Mouse (Mus musculus) heart, postnatal 4 days (tissue): ENCODE results near the gene Lrrc66. TPM values are rescaled to one million over a fixed set of nuclear protein-coding genes. Genes with fewer than 3 reads are reported as not detected.
"Not testable (repeated sequence)": the region's sequence is repeated elsewhere in the genome, so short reads cannot be mapped to it uniquely, and the experiment has no call there.

Source experiments
- DNase-seq: peaks from one replicate; pipeline ENCODE4 v3.0.0; 2021
- total RNA-seq, 2 experiments: library from RNA; stranded (reverse); gene quantifications; 2 replicates each; pipeline ENCODE4 v1.2.3; 2021

Gene Lrrc66
- total RNA-seq, 2 experiments from 2014 or later = 0.32 TPM; not detected in 1

DNA sequence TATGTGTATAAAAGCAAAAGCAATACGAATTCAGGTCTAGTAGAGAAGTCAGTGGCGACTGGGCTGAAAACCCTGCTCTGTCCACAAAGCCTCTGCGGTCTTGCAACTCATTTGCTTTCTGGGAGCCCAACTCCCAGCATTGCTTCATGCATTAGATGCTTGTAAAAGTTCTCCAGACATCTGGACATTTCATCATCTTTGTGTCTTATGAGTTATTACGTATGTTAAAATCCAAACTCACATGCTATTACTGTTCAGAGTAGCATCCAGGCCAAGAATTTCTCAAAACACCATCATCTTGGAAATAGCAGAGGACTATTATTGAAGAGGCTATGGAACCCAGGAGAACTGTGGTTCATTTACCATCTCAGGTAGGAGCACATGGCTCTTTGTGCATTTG lies 21.3 kb downstream of the Lrrc66 start:
- DNase-seq = no peak

DNA sequence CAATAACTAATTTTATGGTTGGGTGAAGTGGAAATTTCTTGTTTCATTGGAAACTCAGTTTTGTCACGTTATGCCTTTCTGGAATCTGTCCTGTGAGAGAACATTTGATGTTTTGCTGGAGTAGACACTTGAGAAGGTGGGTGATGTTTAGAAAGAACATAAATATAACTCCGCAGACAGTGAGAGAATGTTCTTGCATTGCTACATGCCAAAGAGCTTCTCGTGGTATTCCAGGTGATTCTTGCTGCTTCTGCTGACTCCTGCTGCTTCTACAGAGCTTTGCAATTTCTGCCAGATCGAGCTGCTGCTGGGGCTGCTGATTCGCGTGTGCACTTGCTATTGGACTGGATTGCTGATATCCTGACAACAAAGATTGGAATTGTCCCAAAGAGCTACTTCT lies 27.4 kb downstream of the Lrrc66 start:
- no peak for DNase-seq

DNA sequence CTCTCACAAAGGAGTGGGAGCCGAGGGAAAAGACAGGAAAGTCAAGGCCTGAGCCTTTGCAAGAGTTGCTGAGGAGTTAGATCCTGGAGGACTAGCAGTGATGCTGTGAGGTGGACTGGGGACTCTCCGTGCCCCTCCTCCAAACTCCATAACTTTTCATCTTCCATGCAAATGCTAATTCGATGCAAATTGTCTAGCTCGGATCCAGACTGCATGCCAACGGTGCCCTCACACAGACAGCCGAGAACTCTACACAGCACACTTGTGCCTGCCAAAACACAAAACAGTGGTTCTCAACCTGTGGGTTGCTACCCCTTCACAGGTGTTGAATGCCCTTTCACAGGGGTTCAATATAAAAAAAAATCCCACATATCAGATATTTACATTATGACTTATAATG lies 27.8 kb downstream of the Lrrc66 start:
- no peak for DNase-seq

DNA sequence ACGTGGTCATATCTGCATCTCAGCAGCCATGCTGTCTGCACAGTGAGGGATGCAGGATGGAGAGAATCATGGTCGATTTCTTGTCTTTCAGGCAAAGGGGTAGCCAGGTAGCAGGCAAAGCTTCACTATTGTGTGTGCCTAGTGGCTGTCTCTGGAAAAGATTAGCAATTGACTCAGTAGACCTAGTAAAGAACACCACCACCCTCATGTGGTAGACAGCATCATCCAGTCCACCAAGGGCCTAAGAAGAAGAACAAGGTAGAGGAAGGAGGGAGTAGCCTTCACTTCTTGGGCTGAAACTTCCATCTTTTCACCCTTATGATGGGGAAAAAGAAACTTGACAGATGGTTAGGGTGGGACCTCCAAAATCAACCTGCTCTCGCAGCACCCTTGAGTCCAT lies 29.5 kb downstream of the Lrrc66 start:
- no peak for DNase-seq

DNA sequence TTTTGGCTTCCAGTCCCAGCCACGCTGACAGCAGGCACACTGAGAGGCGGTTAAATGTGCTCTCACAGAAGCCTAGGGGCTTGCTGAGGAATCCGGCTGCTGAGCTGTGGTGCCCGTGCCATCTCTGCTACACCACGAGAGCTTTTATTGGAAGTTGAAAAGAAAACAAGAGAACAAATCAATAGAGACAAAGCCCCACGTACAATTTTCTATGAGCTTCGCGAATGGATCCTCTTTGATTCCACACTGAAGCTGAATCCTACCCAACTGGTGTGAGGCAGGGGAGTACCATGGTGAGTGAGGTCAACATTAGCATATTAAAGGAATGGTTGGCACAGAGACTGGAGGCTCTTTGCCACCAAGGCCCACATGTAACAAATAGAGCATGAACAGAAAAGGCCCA lies 31.0 kb downstream of the Lrrc66 start:
- DNase-seq = no peak

DNA sequence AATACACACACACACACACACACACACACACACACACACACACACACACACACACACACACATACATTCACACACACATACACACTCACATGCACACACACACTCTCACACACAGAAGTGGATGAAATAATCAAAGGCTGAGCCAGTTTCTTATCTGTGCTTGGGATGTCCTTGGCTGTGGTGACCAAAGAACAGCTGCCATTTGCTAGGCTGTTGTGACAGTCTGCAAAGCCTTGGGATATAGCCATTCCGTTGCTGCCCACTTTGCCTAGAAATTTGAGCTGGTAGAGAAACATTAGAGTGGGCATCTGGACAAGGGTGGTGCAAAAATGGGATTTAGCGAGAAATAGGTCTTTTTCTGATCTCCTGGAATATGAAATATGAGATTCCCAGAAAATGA lies 32.3 kb downstream of the Lrrc66 start:
- DNase-seq = peak; percentile 20

DNA sequence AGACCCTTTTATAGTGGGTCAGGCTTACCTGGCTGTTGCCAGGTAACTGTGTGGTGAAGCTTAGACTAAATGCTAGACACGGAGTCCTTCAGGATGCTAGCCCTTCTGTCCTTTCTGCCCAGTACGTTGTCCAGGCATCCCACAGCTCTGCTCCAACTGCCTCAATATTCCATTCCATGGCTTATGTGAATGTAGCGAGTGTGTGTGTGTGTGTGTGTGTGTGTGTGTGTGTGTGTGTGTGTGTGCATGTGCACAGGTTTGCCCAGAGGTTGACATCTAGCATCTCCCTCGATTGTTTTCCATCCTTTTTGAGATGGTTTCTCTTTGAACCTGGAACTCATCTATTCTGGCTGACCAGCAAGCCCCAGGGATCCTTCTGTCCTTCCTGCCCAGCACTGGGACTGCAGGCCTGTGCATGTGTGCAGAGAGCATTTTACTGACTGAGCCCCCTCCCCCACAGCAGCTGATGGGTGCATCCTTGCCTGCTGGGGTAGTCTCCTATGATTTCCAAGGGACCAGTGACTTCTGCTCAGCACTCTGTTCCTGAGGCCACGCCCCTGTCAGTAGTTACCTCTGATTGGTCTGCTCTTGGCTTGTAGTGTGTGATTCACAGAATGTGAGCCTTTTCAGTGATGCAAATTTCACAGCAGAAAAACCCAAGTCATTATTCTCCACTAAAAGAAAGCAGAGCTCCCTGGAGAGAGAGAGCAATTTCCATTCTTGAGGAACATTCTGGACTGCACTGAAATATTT lies 33.2 kb downstream of the Lrrc66 start:
- DNase-seq = peak; percentile 11

DNA sequence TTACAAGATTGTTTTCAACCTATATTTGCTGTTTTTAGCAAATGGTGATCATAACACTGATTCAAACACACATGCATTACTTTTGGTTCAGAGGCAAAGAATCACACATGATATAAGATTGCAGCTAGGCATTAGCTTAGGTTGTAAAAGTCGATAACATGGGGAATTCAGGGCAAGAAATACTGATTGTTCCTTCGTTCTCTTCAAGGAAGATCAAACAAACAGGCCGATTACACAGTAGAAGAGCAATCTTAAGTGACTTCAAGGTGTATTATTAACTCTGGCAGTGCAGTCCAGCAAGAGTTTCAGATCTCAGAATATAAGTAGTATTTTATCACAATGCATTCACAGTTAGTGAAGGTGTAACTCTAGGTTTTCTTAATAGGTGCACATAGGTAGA lies 45.2 kb downstream of the Lrrc66 start:
- DNase-seq = no peak

DNA sequence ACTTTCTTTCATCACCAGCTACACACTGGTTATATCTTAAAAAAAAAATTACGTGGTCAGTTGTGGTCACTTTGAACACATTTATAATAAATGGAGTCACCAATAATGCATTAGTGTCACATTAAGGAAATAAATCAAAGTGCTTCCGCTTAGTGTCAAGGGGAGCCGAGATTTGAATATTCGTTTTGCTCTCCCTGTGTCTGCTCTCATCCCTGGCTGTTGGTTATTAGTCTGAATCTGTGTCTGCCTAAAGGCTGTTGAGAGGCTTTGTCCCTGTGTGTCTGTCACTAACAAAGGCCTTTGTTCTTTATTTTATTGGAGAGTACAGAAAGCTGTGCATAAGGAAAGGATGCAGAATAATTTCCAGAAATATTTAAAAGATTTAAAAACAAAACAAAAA lies 45.7 kb downstream of the Lrrc66 start:
- DNase-seq = no peak

DNA sequence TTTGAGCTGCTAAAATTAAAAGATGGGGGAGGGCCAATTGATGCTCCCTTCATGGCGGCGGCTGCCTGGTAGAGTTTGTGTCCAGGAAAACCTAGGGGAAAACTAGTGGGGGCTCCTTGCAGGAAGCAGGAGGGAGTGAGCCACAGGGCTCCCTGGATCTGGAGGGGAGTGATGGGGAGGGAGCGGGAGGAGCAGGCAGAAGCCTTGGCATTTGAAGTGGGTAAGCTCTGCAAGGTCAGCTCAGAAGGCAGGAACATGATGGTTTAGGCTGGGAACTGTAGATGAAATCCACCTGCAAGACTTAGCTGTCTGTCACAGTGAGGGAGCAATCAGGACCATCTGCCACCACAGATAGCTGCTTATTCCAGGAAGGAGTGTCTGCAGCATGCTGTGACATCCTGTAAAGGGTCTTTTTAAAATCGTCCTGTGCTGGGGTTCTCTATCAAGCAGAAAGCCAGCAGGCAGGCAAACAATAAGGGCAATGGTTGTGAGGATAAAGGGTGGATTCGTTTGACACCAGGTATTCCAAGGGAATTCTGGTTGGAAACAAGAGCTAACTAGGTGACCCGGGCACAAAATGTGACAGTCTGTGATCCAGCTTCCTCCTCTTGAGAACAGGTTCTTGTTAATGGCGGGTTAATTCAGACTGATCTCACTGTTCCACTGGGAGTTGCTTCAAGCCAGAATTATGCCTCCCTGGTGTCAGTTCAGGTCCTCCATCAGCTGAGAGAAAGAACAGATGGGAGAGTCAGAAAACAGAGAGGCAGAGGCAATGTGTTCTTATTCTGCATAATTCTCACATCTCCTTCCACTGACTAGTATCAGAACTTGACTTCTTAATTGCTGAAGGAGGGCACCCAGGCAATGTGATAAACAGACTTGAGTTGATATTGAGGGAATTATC lies 46.9 kb downstream of the Lrrc66 start:
- DNase-seq = no peak

DNA sequence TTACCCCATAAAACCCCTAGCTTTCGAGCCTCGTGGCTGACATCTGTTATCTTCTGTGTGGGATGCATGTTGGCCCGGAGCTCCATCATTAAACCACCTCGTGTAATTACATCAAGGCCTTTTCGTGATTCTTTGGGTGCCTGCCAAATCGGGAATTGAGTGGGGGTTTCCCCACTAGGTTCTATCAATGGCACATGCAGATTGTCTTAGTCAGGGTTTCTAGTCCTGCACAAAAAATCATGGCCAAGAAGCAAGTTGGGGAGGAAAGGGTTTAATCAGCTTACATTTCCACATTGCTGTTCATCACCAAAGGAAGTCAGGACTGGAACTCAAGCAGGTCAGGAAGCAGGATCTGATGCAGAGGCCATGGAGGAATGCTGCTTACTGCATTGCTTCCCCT lies 48.3 kb downstream of the Lrrc66 start:
- not testable (repeated sequence) for DNase-seq

DNA sequence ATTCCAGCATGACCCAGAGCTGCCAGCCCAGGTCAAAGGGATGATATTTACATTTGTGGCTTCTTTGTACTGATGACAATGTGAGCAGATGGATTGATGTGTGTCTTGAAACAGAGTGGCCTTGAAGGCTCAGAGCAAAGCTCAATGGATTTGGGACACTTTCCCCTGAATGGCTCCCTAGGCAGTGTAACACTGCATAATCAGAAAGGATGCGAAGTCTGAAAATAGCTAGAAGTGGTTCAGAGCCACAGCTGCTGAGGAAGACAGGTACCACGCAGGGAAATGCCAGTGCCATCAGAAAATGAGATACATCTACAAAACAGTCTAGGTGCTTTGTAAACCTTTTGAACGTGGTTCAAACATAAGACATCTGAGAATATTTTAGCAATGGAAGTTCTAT lies 54.2 kb downstream of the Lrrc66 start:
- no peak for DNase-seq

DNA sequence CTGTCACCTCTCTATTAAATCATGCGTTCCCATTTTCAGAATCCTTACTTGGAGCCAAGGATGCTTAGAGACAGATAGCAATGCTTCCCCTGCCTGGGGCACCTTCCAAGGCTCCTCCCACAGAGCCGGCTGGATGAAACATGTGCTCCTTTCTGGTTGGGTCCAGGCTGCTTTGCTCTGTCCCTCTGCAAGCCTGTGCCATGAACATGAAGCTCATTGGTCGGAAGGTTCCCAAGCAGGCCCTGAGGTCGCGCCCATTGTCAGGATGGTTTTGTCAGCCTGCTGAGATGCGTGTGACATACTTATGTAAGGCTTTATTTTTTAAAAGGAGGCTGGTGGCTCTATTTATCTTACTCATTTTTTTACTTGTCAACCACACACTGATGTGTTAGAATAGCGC lies 55.6 kb downstream of the Lrrc66 start:
- DNase-seq = no peak

DNA sequence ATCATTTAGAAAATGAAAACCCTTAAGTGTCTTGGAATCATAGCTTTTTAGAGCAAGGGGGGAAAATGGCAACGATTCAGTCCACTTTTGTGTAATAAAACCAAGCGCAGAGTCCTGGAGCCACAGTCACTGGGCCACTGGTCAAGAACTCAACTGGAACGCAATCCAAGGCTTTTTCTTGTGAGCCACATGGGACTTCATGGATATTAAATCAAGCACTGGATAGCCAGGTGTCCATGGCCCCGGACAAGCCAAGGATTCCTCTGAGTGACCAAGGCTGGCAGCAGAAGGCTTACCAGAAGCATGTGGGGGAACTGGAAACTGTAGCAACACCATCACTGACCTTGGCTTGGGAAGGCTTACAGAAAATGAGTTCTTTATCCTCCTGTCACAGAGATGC lies 57.7 kb downstream of the Lrrc66 start:
- no peak for DNase-seq

DNA sequence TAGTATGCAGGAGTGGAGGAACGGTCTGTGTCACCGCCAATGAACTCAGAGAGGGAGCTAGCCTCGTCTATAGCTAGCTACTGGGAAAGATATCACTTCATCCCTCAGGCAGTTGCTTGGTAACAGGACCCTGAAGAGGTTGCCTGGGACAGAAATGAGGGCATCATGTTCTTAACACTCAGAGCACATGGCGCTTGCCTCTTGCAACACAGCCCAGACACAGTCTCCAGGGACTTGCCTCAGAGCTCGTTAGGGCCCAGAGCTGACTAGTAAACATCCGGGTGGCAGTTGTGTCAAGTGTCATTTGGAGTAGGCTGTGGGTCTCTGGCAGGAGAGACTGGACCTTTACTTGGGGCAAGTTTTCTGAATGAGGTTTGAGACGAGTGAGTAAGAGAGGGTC lies 58.5 kb downstream of the Lrrc66 start:
- no peak for DNase-seq

DNA sequence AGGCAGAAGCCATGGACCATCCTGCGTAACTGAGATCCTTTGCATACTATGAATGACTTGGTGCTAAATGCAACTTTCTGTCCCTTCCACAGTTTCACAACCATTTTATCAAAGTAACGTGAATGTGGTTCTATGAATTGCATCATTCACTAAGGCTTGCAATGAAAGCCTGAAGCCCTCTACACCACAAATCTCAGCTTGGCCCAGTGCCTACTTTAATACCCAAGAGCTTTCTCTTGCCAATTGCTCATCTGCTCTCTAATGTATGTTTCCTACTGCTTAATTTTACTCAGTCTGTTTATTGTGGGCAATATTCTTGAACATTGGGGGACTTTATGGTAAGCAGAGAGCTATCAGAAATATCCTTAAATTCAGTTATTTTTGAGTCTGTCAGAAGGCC lies 59.5 kb downstream of the Lrrc66 start:
- no peak for DNase-seq

DNA sequence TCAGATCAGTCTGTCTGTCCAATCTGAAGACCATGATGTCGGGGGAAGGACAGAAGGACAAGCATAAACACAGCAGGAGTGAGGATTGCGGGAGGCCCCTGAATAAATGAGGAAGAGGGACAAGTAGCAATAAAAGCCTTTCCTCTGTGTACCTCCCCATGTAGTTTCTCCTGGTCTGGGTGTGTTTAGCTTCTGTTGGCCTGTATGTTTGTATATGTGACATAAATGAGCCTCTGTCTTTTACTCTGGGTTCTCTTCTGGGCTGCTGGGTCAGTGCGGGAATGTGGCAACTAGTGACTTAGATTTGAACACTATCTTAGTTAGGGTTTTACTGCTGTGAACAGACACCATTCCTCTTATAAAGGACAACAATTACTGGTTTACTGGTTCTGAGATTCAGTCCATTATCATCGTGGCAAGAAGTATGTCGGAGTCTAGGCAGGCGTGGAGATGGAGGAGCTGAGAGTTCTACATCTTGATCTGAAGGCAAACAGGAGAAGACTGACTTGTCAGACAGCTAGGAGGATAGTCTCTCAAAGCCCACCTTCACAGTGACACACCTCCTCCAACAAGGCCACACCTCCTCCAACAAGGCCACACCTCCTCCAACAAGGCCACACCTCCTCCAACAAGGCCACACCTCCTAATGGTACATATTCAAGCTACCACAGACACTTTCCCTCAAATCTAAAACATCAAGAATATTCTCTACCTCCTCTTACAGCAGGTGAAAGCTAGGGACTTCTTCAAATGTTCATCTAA lies 60.8 kb downstream of the Lrrc66 start:
- DNase-seq = no peak

DNA sequence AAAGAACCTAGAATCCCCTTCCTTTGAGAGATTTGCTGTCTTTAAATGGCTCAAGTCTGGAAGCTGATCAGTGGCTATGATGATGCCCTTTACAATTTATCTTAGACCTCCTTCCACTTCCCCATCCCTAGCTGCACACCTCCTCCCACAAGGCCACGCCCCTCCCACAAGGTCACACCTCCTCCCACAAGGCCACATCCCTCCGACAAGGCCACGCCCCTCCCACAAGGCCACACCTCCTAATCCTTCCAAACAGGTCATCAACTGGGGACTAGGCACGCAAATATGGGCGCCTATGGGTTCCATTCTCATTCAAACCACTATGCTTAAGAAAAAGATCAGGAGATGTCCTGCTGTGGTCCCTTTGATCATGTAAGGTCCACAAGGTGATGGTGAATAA lies 63.1 kb downstream of the Lrrc66 start:
- DNase-seq = no peak

DNA sequence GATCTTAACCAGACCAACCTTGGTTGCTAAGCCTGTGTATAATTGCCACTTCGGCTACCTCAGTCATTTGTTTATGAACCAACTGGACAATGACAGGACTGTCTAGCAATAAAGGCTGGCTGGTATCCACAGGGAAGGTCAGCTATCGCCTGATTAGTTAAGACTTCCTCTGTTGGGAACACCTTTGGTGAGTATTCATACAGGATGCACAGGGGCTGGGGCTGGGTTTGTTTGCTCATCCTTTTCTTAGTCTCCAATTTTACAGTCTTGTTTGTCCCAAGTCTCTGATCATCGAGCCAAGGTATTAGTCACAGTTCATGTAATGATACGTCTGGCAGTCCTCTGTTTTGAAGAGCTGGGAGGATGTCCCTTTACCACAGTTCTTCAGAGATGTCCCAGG lies 65.4 kb downstream of the Lrrc66 start:
- DNase-seq = no peak

DNA sequence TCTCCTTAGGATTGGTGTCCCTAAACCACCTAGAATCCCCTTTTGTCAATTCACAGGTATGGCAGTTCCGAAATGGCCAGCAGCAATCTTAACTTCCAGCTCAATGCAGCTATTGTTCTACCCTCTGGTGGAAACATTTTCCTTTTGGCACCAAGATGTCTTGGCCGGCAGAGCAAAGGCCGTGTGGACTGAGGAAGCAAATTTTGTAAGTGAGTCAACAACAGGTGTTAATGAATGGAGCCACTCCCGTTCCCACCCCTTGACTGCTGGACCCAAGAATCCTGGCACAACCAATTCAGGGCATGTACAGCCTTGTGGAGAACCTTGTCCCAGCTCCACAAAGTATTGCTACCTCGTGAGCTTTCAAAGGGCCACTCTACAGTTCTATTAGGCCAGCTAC lies 66.2 kb downstream of the Lrrc66 start:
- DNase-seq = no peak

DNA sequence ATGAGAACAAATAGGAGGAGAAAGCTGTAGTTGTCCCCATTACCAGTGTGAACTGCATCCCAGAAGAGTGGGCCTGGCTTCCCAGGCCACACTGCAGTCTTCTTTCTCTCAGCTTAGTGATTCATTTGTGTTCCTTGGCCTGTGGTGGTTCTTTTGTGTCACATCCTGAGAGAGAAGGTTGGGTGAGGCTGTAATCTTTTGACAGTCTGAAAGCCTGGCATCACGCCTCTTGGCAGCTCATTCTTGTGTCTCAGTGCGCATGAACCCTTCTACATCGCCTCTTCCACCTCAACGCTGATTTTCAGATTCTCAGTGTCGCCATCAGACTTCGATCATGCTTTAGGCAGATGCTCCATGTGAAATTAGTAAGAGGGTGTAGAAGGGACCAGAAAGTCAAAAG lies 68.3 kb downstream of the Lrrc66 start:
- DNase-seq = peak; percentile 53

DNA sequence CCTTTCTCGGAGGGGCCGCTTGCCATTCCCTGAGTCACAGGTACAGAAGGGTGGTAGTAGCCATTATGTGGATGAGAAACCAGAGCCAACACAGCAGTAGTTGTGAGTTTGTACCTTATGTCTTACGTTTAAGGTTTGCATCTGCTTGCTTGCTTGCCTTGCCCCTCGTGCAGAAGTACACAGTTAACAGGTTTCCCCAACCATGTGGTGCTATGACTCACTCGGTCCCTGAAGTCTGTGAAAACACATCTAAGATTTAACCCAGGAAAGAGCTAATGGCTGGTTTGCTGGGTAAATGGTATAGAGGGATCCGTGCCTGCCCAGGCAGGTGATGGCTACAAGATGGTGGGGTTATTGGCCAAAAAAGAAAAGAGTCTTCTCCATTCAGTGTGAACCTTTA lies 73.6 kb downstream of the Lrrc66 start:
- no peak for DNase-seq

DNA sequence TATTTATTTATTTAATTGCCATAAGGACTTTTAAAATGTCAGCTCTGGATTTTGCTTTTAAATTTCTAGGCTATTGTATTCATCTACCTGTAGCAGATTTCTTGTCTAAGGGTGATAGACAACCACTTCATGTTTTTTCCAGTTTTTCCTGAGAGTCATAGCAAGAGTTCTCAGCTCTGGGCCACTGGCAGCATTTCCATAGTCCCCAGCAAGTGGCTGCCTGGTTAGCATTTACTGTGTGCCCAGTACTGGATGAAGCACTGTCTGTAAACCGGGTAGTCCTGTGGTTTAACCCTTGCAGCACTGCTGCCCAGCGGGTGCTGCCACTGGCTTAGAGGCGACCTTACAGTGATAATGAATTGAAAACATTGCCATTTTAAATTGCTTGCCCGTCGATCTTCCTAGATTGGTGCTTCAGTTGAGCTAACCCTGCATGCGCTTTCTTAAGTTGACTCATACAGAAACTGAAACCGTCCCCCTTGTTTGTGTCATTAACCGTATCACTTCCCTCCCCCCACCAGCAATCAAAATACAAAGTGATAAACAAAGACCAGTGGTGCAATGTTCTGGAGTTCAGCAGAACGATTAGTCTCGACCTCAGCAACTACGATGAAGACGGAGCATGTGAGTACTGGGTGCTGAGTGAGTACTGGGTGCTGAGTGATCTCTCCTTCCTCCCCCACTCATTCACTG lies 75.4 kb downstream of the Lrrc66 start:
- DNase-seq = no peak
